Mouse (Mus musculus) mouse trophoblast stem cell (cell line): Measurements from ENCODE around the gene Ubap2l.

ENCODE experiments used
- in situ Hi-C, 2 experiments: fragments of 300-500 bp; cut with MseI, MboI; formaldehyde crosslinking; loops; 2 replicates in 1 of 2; 3 replicates in 1 of 2; pipeline ENCODE4 v1.15.1; 2025

Ubap2l gene

DNA sequence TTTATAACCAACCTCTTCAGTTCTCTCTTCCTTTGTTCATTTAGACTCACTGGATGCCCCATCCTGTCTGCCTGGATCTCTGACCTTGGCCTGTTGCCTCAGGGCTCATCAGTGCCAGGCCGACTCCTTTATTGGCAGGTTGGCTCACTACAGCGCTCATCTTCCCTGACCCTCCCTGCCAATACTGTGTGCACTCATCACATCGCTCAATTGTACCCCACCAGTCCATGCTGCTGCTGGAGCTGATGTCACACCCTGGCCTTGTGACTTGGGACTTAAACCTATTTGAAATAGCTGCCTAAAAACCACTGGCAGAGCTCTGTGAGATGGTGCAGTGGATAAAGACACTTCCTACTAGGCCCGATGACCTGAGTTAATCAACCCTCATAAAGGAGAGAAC lies 15.4 kb upstream of the Ubap2l start:
- in situ Hi-C loops = no loop called here

DNA sequence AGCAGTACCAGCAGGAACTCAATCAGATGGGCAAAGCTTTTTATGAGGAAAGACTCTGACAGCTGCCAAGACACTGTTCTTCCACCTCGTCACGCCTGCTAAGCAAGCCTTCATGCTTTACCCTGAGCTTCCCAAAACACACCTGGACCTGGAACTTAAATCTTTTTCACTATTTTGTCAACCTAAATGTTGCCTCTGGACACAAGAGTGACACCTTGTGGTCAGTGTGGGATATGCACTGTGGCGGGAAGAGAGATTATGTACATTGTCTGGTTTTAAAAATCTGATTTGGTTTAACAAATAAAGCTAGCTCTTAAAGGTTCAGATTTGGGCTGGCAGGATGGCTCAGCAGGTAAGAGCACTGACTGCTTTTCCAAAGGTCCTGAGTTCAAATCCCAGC lies 13.1 kb upstream of the Ubap2l start:
- in situ Hi-C loops = no loop called here

DNA sequence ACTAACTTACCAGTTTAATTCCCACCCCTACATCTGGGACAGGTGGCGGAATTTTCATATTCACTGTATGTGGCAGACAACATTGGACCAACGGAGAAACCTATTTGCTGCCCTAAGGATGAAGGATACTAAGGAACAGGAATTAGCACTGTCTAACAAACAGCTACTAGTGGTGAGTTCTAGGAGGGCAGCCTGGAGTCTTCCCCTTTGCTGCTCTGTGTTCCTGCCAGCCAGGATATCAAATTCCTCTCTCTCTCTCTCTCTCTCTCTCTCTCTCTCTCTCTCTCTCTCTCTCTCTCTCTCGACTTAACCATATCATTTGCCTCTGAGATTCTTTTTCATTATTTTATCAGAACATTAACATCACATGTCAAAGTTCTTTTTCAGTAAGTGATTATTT lies 12.0 kb upstream of the Ubap2l start:
- in situ Hi-C loops = no loop called here

DNA sequence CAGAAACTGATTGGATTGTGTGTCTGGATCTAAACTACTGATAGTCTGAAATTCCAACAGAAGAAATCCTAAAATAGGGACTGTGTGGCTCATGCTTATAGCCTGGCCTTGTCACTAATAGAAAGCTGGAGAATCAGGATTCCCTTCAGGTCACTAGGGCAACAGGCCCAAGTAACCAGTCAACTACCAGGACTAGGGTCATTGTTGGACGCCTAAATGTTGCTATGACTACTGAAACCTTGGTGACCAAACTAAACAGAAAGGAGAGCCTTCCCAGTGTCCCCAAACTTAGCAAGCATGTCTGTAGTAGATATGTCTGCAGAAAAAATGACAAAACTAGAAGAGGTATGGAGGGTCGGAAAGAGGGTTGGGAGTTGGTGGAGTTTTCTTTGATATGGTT lies 10.1 kb upstream of the Ubap2l start:
- in situ Hi-C loops = no loop called here

GRCm38 (mm10) chr3:90061549-90061948 lies 9.1 kb upstream of the Ubap2l start:
- in situ Hi-C loops = no loop called here

- in situ Hi-C loops = no loop called here
Measured at GRCm38 (mm10) chr3:90051441-90052350, 732 bp downstream of the Ubap2l start, which contains the start of gene 4933434E20Rik. TSS of gene 4933434E20Rik (plus strand) at chr3:90051636.

DNA sequence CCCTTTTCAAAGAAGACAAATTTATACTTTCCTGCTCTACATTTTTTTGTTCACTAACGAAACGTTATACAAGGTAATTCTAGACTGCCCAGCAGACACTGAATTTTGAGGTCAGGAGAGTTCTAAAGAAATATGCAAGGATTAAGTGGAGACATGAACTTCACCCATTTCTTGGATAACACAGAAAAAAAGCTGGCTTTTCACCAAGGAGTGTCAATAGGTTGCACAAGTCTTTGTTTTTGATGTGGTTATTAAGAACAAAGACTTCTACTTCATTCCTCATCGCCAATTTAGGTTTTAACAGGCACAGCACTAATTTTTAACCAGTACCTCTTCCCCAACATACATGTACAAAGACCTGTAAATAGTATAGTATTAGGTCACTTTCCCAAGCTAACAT lies 2.7 kb downstream of the Ubap2l start:
- in situ Hi-C loops = no loop called here

DNA sequence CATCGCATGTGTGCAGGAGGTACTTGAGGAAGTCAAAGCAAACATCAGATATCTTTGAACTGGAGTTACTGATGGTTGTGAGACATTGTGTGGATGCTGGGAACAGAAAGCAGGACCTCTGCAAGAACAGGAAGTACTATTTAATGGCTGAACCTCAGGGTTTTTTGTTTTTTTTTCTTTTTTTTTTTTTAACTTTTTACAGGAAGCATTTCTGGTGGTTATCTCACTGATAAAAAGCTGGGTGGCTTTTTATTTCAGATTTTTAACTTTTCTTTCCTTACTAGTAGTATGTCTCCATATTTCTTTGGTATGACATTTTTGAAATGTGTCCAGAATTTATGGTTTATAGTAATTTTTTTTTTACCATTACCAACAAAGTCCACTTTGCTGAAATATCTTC lies 16.2 kb downstream of the Ubap2l start:
- in situ Hi-C loops = no loop called here

GRCm38 (mm10) chr3:90034653-90035052 lies 17.8 kb downstream of the Ubap2l start:
- in situ Hi-C loops = no loop called here

GRCm38 (mm10) chr3:90016626-90017025 lies 35.8 kb downstream of the Ubap2l start:
- in situ Hi-C loops = no loop called here

- in situ Hi-C loops = no loop called here
Measured at GRCm38 (mm10) chr3:90010291-90010690, 42.1 kb downstream of the Ubap2l start.

- in situ Hi-C loops = no loop called here
Measured at GRCm38 (mm10) chr3:90004091-90004796, 48.2 kb downstream of the Ubap2l start.

DNA sequence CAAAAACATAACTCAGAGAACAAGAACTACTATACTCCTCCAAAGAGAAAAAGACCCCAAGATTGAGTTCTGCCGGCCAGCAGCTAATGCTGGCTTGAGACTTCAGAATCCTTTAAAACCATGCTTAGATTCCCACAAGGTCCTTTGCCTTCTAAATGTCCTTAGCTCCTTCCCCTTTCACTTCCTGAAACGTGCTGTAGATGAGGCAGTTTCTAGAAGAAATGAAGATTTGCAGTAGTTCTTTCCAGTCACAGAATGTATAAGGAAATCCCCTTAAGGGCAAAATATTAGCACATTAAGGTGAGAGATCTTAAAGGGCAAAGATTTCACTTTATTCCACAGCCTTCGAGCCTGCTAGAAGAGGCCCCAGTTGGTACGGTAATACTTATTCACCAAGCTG lies 52.6 kb downstream of the Ubap2l start:
- in situ Hi-C loops = no loop called here

DNA sequence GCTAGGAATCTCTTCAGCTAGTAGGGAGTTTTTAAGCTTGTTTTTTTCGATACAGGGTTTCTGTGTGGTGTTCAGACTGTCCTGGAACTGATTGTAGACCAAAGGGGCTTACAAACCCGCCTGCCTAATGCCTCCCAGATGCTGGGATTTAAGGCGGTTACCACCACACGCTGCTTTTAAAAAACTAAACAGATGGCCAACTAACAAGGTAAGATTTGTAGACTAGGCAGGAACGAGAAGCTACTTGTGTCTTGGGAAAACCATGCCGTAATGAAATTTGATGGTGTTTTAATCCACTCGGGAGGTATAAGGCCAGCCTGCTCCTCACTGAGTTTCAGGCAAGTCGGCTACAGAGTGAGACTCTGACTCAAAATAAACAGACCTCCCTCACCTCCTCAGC lies 53.3 kb downstream of the Ubap2l start:
- in situ Hi-C loops = no loop called here

DNA sequence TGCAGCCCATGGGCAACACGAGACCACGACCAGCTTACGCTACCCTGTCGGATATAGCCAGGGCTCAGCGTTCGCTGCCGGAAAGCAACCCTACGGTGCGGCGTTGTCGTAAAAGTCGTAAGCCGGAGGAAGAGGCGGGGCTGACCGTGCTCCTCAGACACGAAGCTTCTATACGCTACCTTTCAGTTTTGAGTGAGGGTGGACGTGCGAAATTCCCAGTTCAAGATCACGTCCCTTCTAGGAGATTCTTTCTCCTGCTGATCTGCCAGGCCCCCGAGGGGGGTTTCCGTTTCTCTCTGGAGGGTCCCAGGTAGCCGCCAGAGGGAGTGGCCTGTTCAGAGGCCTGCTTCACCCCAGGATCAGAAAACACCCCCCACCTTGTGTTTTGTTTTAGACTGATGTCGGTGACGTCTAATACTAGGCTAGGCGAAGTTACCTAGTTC lies 53.8 kb downstream of the Ubap2l start, which contains the start of gene Hax1:
Hax1 (minus strand) TSS at position 169 of the 443 bp plus-strand sequence.
- in situ Hi-C loops = no loop called here

DNA sequence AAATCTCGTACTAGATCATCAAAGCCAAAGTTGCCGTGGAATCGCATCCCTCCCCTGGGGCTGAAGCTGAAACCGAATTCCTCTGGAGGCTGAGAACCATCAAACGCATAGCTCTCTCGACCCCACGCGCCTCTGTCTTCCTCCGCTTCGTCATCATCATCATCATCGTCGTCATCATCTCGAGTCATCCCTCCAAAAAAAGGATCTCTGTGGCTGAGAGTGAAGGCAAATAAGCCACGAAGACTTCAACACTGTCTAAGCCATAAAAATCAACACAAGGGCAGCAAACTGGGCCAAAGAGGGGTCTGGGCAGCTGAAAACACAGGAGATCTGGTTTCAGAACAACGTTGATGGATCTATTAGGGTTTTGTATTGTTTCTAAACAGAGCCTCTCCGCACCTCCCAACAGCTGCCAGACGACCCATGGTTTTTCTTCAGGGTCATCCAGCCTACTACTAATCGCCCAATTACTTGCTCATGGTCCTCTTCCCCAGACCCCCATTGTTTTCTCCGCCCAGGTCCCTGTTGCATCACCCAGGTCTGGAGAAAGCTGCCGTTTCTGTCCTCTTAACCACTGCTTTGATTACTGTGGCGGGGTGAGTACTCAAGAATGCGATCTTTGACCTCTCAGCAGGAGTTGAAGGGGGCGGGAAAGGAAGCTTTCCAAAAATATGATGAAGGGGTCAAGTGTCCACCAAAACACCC lies 54.5 kb downstream of the Ubap2l start:
- in situ Hi-C loops = no loop called here

DNA sequence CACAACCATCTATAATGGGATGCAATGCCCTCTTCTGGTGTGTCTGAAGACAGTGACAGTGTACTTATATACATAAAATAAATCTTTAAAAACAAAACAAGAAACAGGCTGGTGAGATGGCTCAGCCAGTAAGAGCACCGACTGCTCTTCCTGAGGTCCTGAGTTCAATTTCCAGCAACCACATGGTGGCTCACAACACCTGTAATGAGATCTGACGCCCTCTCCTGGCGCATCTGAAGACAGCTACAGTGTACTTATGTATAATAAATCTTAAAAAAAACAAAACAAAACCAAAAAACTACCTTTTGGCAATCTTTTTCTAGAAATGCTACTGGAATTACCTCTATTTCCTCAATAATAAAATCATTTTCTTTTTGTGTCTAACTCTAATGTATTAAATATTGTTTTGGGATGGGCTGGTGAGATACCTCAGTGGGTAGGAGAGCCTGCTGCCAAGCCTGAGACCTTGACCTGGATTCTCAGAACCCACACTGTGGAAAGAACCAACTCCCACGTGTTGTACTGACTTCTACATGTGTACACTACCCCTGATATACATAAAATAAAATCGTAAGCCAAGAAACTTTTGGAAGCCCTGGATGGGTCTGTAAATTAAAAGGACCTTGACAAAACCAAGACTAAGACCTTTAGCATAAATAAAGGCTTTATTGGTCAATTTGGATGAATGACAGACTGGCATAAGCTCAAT lies 57.5 kb downstream of the Ubap2l start:
- in situ Hi-C loops = no loop called here

- in situ Hi-C loops = no loop called here
Measured at GRCm38 (mm10) chr3:89987822-89988221, 64.6 kb downstream of the Ubap2l start.

DNA sequence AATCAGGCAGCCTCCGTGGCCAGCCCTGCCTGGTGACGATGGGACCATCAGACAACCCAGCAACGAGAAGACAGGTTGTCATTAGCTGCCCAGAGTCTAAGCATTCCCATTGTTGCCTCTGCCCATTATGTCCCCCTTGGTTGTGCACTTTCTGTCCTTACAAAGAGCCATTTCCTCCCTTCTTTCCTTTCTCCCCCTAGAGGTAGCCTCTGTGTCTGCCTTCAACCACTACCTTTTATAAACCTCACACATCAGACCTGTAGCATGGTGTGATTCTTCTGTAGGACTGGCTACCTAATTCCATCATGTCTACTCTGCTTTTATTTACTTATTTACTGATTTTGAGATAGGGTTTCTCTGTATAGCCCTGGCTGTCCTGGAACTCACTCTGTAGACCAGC lies 65.2 kb downstream of the Ubap2l start:
- in situ Hi-C loops = no loop called here

DNA sequence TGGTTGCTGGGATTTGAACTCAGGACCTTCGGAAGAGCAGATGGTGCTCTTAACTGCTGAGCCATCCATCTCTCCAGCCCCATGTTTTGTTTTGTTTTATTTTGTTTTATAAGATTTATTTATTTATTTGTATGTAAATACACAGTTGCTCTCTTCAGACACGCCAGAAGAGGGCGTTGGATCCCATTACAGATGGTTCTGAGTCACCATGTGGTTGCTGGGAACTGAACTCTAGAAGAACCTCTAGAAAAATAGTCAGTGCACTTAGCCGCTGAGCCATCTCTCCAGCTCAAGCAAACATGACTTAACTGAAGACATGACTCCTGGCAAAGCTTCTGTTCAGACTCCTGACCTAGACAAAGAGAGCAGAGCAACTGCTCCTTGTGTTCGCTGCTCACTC lies 70.0 kb downstream of the Ubap2l start:
- in situ Hi-C loops = no loop called here

DNA sequence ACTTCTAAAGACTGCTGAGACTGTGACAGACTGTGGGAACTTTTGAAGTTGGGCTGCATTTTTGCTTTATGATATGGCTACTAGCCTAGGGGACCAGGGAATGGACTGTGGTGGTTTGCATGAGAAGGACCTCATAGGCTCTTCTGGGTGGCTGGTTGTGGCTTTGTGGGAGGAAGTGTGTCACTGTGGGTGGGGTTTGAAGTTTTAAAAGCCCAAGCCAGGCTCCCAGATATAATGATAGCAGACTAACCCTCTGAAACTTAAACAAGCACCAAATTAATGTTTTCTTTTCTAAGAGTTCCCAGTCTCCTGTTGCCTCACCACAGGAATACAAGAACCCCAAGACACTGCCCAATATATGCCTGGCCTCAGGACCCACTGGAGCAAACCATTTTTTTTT lies 75.6 kb downstream of the Ubap2l start:
- in situ Hi-C loops = no loop called here

GRCm38 (mm10) chr3:89968509-89968908 lies 83.9 kb downstream of the Ubap2l start:
- in situ Hi-C loops = no loop called here
